Mouse (Mus musculus): Measurements from ENCODE around the gene Sgsm3.

The Sgsm3 gene

GRCm38 (mm10) chr15:81000419-81001138, 23.0 kb downstream of the Sgsm3 start:
- peaks cover 2% of the 10 kb centered on the region; the same call in 1 of the 2 replicates for H3K36me3 ChIP-seq (ENCODE audit: control insufficient read depth, insufficient read depth, low read length, poor library complexity, severe bottlenecking)
- no peak for DNase-seq (ENCODE audit: low read depth, low spot score)
- H3K27me3 ChIP-seq (ENCODE audit: control insufficient read depth, insufficient read depth, low read length, poor library complexity, severe bottlenecking): no peaks in the 10 kb centered on the region

GRCm38 (mm10) chr15:81006127-81006735, 28.7 kb downstream of the Sgsm3 start:
- peaks cover 2% of the 10 kb centered on the region; the same call in 1 of the 2 replicates for H3K36me3 ChIP-seq (ENCODE audit: control insufficient read depth, insufficient read depth, low read length, poor library complexity, severe bottlenecking)
- no peaks in the 10 kb centered on the region for H3K27me3 ChIP-seq (ENCODE audit: control insufficient read depth, insufficient read depth, low read length, poor library complexity, severe bottlenecking)
- DNase-seq (ENCODE audit: low read depth, low spot score): no peak

- H3K36me3 ChIP-seq (ENCODE audit: control insufficient read depth, insufficient read depth, low read length, poor library complexity, severe bottlenecking): peaks cover 5% of the 10 kb centered on the region; the same call in 1 of the 2 replicates
- no peaks in the 10 kb centered on the region for H3K27me3 ChIP-seq (ENCODE audit: control insufficient read depth, insufficient read depth, low read length, poor library complexity, severe bottlenecking)
- DNase-seq (ENCODE audit: low read depth, low spot score): no peak
These were observed 29.8 kb downstream of the Sgsm3 start for GRCm38 (mm10) chr15:81007339-81007738.

DNA sequence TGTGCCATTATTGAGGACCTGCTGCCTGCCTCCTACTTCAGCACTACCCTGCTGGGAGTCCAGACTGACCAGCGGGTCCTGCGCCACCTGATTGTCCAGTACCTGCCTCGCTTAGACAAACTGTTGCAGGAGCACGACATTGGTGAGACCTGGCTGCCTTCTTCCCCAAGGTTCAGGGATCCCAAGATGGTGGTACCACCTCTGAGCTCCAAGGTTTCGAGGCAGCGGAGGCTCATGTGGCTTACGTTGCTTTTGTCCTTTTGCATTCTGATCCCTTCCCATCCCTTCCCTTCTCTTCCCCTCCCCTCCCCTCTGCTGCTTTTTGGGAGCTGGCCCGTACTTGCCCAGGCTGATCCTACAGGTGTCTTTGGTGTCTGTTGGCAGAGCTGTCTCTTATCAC, 30.3 kb downstream of the Sgsm3 start:
- Histone ChIP-seq H3K27me3 (ENCODE audit: control insufficient read depth, insufficient read depth, low read length, poor library complexity, severe bottlenecking) (no peaks in the 10 kb centered on the region), H3K36me3 (ENCODE audit: control insufficient read depth, insufficient read depth, low read length, poor library complexity, severe bottlenecking) (peaks cover 5% of the 10 kb centered on the region; the same call in 1 of the 2 replicates)
- no peak for DNase-seq (ENCODE audit: low read depth, low spot score)

DNA sequence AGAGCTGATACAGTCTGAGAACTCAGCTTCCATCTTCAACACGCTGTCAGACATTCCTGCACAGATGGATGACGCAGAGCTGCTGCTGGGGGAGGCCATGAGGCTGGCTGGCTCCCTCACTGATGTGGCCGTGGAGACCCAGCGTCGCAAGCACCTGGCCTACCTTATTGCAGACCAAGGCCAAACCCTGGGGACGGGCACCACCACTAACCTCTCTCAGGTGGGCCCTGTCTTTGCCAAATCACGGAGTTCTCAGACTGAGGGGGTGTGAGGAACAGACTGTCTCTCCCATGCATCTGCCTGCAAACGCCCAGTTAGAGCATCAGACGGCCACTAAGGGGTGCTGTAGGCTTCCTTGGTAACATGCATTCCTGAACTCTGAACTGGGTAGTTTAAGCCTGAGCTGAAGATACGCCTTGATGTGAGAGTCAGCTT, 31.1 kb downstream of the Sgsm3 start:
- H3K36me3 ChIP-seq (ENCODE audit: control insufficient read depth, insufficient read depth, low read length, poor library complexity, severe bottlenecking): peaks cover 6% of the 10 kb centered on the region; the same call in 1 of the 2 replicates
- H3K27me3 ChIP-seq (ENCODE audit: control insufficient read depth, insufficient read depth, low read length, poor library complexity, severe bottlenecking): no peaks in the 10 kb centered on the region
- DNase-seq (ENCODE audit: low read depth, low spot score): peak; percentile 61

DNA sequence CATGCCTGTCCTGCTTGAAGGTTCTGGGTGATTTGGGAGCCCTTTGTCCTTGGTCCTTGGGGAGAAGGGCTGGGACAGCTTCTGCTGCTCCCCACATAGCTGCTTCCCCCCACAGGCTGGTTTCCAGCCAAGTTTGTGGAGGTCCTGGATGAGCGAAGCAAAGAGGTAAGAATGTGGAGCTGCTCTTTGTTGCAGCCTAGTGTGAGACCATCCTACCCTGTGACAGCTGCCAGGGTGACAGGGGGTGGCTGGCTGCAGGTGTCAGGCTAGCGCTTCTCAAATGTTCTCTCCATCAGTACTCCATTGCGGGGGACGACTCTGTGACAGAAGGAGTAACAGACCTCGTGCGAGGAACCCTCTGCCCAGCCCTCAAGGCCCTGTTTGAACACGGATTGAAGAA, 32.5 kb downstream of the Sgsm3 start:
- Histone ChIP-seq H3K27me3 (ENCODE audit: control insufficient read depth, insufficient read depth, low read length, poor library complexity, severe bottlenecking) (no peaks in the 10 kb centered on the region), H3K36me3 (ENCODE audit: control insufficient read depth, insufficient read depth, low read length, poor library complexity, severe bottlenecking) (peaks cover 6% of the 10 kb centered on the region; the same call in 1 of the 2 replicates)
- DNase-seq (ENCODE audit: low read depth, low spot score): no peak

- DNase-seq (ENCODE audit: low read depth, low spot score): no peak
- Histone ChIP-seq H3K27me3 (ENCODE audit: control insufficient read depth, insufficient read depth, low read length, poor library complexity, severe bottlenecking) (no peaks in the 10 kb centered on the region), H3K36me3 (ENCODE audit: control insufficient read depth, insufficient read depth, low read length, poor library complexity, severe bottlenecking) (peaks cover 14% of the 10 kb centered on the region)
These were observed 34.0 kb downstream of the Sgsm3 start for GRCm38 (mm10) chr15:81011523-81011922.

- no peak for DNase-seq (ENCODE audit: low read depth, low spot score)
- peaks cover 22% of the 10 kb centered on the region for H3K36me3 ChIP-seq (ENCODE audit: control insufficient read depth, insufficient read depth, low read length, poor library complexity, severe bottlenecking)
- H3K27me3 ChIP-seq (ENCODE audit: control insufficient read depth, insufficient read depth, low read length, poor library complexity, severe bottlenecking): no peaks in the 10 kb centered on the region
These were observed 34.8 kb downstream of the Sgsm3 start for GRCm38 (mm10) chr15:81012359-81012758.

- H3K36me3 ChIP-seq (ENCODE audit: control insufficient read depth, insufficient read depth, low read length, poor library complexity, severe bottlenecking): peaks cover 23% of the 10 kb centered on the region
- no peaks in the 10 kb centered on the region for H3K27me3 ChIP-seq (ENCODE audit: control insufficient read depth, insufficient read depth, low read length, poor library complexity, severe bottlenecking)
- no peak for DNase-seq (ENCODE audit: low read depth, low spot score)
These were observed 35.6 kb downstream of the Sgsm3 start for GRCm38 (mm10) chr15:81013186-81013585.

GRCm38 (mm10) chr15:81015068-81015744, 37.6 kb downstream of the Sgsm3 start:
- Histone ChIP-seq H3K36me3 (ENCODE audit: control insufficient read depth, insufficient read depth, low read length, poor library complexity, severe bottlenecking) (peaks cover 31% of the 10 kb centered on the region), H3K27me3 (ENCODE audit: control insufficient read depth, insufficient read depth, low read length, poor library complexity, severe bottlenecking) (no peaks in the 10 kb centered on the region)
- DNase-seq (ENCODE audit: low read depth, low spot score): no peak

DNA sequence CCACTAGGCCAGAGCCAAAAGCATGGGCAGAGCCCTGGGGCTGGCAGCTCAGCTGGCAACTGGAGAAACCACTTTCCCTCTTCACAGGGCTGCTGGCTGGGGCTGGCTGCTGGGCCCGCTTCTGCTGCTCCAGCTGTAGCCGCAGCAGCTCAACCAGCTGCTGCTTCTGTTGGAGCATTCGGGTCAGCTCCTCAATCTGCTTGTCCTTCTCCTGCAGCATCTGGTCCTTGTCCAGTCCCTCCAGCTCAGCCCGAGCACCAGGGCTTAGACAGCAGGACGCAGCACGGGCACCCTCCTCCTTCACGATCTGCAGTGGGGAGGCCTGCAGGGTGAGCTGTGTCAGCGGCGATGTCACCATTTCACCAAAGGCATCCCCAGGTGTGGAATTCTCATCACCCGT, 38.9 kb downstream of the Sgsm3 start:
- peaks cover 33% of the 10 kb centered on the region for H3K36me3 ChIP-seq (ENCODE audit: control insufficient read depth, insufficient read depth, low read length, poor library complexity, severe bottlenecking)

GRCm38 (mm10) chr15:81017308-81017707, 39.7 kb downstream of the Sgsm3 start:
- Histone ChIP-seq H3K27me3 (ENCODE audit: control insufficient read depth, insufficient read depth, low read length, poor library complexity, severe bottlenecking) (no peaks in the 10 kb centered on the region), H3K36me3 (ENCODE audit: control insufficient read depth, insufficient read depth, low read length, poor library complexity, severe bottlenecking) (peaks cover 30% of the 10 kb centered on the region)
- DNase-seq (ENCODE audit: low read depth, low spot score): no peak

More for the DNA sequence above, 38.9 kb downstream of the Sgsm3 start:
- no peaks in the 10 kb centered on the region for H3K27me3 ChIP-seq (ENCODE audit: control insufficient read depth, insufficient read depth, low read length, poor library complexity, severe bottlenecking)
- DNase-seq (ENCODE audit: low read depth, low spot score): no peak

DNA sequence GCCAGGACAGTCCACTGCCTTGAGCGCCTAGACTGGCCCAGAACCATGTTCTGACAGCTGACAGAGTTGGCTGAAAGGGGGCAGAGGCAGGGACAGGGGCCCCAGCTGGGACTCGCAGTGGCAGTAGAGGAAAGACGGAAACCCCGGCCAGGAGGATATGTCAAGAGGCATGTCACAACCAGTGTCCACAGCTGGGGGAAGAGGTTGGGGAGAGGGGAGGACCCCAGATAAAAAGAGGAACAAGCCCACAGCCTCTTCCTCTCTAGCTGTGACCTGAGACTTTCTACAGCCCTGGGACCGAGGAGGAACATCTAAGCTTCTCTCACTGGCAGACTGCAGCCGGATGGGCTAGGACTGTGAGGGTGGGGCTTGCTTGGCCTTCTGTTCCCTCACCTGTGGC, 43.8 kb downstream of the Sgsm3 start:
- no peaks in the 10 kb centered on the region for H3K27me3 ChIP-seq (ENCODE audit: control insufficient read depth, insufficient read depth, low read length, poor library complexity, severe bottlenecking)
- peak; percentile 77 for DNase-seq (ENCODE audit: low read depth, low spot score)
- H3K36me3 ChIP-seq (ENCODE audit: control insufficient read depth, insufficient read depth, low read length, poor library complexity, severe bottlenecking): peaks cover 20% of the 10 kb centered on the region

- no peak for DNase-seq (ENCODE audit: low read depth, low spot score)
- H3K27me3 ChIP-seq (ENCODE audit: control insufficient read depth, insufficient read depth, low read length, poor library complexity, severe bottlenecking): no peaks in the 10 kb centered on the region
- H3K36me3 ChIP-seq (ENCODE audit: control insufficient read depth, insufficient read depth, low read length, poor library complexity, severe bottlenecking): peaks cover 11% of the 10 kb centered on the region; the same call in 1 of the 2 replicates
These were observed 44.9 kb downstream of the Sgsm3 start for GRCm38 (mm10) chr15:81022437-81022836.

DNA sequence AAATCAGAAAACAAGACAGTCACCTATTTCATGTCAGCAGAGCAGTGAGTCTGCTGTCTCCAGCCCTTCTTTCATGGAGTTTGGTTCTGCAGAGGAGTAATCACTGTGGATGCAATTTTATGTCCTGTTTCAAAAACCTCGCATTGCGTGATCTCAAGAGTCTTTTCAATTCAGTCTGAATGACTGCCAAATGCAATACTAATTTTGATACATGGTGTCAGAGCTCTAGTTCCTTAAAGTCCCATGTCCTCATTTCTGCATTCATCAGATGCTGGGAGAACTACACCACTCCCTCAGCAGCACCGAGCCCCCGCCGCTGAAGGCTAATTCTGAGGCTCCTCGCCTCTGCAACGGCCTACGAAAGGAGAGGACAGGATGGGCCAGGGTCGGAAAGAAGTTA, 46.3 kb downstream of the Sgsm3 start:
- DNase-seq (ENCODE audit: low read depth, low spot score): no peak
- H3K36me3 ChIP-seq (ENCODE audit: control insufficient read depth, insufficient read depth, low read length, poor library complexity, severe bottlenecking): peaks cover 7% of the 10 kb centered on the region; the same call in 1 of the 2 replicates

More for the DNA sequence above, 46.3 kb downstream of the Sgsm3 start:
- no peaks in the 10 kb centered on the region for H3K27me3 ChIP-seq (ENCODE audit: control insufficient read depth, insufficient read depth, low read length, poor library complexity, severe bottlenecking)
